17 mouse cellular contexts compared by ENCODE assay signal in genomic region chr19:5935691-5936090, GRCm38 (mm10). TPM values are rescaled to one million over a fixed set of nuclear protein-coding genes. Genes with fewer than 3 reads are reported as not detected.
DNase-seq lines count a peak whose midpoint lies in the region; ATAC-seq and TF ChIP-seq lines count a peak whose summit lies in the region.
"Had no signal": no experiment of that assay in that cellular context is flagged by ENCODE, and none has a peak within 500 bp of the region (broad histone marks: within the 10 kb centered on the region; RNA-seq: fewer than 3 reads in every experiment).

No protein-coding gene starts in this region.

- ATAC-seq in kidney, embryonic 14.5 days (ENCODE audit: low FRiP score, low TSS enrichment) = no peak
- ATAC-seq in heart, postnatal 0 days (ENCODE audit: insufficient read depth, low read depth) = no peak
- ATAC-seq in limb, embryonic 15.5 days (ENCODE audit: insufficient number of reproducible peaks, low FRiP score, low TSS enrichment, low read depth) = no peak
- ATAC-seq in neural tube, embryonic 15.5 days (ENCODE audit: low FRiP score) = no peak
- ATAC-seq: CD4-positive, CD25-positive, alpha-beta regulatory T cell, adult 4 months; Patski had no signal

- DNase-seq in kidney, adult 18-20 months = no peak
- DNase-seq in heart, embryonic 10.5 days (ENCODE audit: low spot score) = no peak
- DNase-seq in heart, postnatal 0 days (ENCODE audit: low spot score) = peak; percentile 53
- DNase-seq in cerebellum, postnatal 10 days = no peak
- DNase-seq in thymus, postnatal 10 days (ENCODE audit: low spot score in 2 of 2) = no peak
- DNase-seq: cerebellum, adult 11-12 months; layer of hippocampus, adult 9-11 months; liver, embryonic 13.5 days had no signal

- H3K27ac ChIP-seq in kidney, embryonic 14.5 days (ENCODE audit: low read depth, low read length) = peak overlapping the region; percentile 65; the same call in 1 of the 2 replicates
- H3K27ac ChIP-seq in heart, embryonic 10.5 days = peak overlapping the region; percentile 88
- H3K27ac ChIP-seq in heart, postnatal 0 days (ENCODE audit: low read depth) = peak overlapping the region; percentile 64
- peak overlapping the region; percentile 72; the same call in 1 of the 2 replicates for H3K27ac ChIP-seq in limb, embryonic 15.5 days
- no peak overlapping the region for H3K27ac ChIP-seq in neural tube, embryonic 15.5 days (replicated peaks)
- H3K27ac ChIP-seq: embryonic facial prominence, embryonic 13.5 days; liver, embryonic 13.5 days had no signal

- H3K4me3 ChIP-seq in kidney, embryonic 14.5 days (ENCODE audit: low read length) = no peak overlapping the region
- H3K4me3 ChIP-seq in heart, embryonic 10.5 days = 0 out of 2 replicates have a peak overlapping the region, but pooled peaks have one; percentile 22
- no peak overlapping the region for H3K4me3 ChIP-seq in heart, postnatal 0 days (ENCODE audit: low read depth, low read length)
- H3K4me3 ChIP-seq in limb, embryonic 15.5 days = no peak overlapping the region
- no peak overlapping the region for H3K4me3 ChIP-seq in neural tube, embryonic 15.5 days (replicated peaks)
- H3K4me3 ChIP-seq: embryonic facial prominence, embryonic 13.5 days; liver, embryonic 13.5 days had no signal

- H3K36me3 ChIP-seq in kidney, embryonic 14.5 days (ENCODE audit: control insufficient read depth, insufficient read depth, low read length) = peaks cover 8% of the 10 kb centered on the region; the same call in 1 of the 2 replicates
- H3K36me3 ChIP-seq in heart, embryonic 10.5 days = peaks cover 13% of the 10 kb centered on the region
- H3K36me3 ChIP-seq in heart, postnatal 0 days (replicated peaks; ENCODE audit: control insufficient read depth, insufficient read depth, low read length) = no peaks in the 10 kb centered on the region
- H3K36me3 ChIP-seq in limb, embryonic 15.5 days = peaks cover 7% of the 10 kb centered on the region
- H3K36me3 ChIP-seq in neural tube, embryonic 15.5 days = no peaks in the 10 kb centered on the region

- no peak overlapping the region for H3K4me2 ChIP-seq in kidney, embryonic 14.5 days (replicated peaks; ENCODE audit: low read depth, low read length)
- H3K4me2 ChIP-seq in heart, postnatal 0 days (ENCODE audit: low read depth, low read length) = no peak overlapping the region
- H3K4me2 ChIP-seq in limb, embryonic 15.5 days = no peak overlapping the region
- no peak overlapping the region for H3K4me2 ChIP-seq in neural tube, embryonic 15.5 days
- H3K4me2 ChIP-seq: embryonic facial prominence, embryonic 13.5 days; liver, embryonic 13.5 days had no signal

- no peak for TF ChIP-seq EP300 in heart, postnatal 0 days (IDR thresholded peaks at IDR 0.05; ENCODE audit: low read depth)

- no peaks in the 10 kb centered on the region for H3K27me3 ChIP-seq in kidney, embryonic 14.5 days (ENCODE audit: control insufficient read depth, insufficient read depth, low read length)
- H3K27me3 ChIP-seq in heart, embryonic 10.5 days (ENCODE audit: insufficient read depth, poor library complexity, severe bottlenecking) = no peaks in the 10 kb centered on the region
- H3K27me3 ChIP-seq in heart, postnatal 0 days (ENCODE audit: control insufficient read depth, insufficient read depth, low read length) = no peaks in the 10 kb centered on the region
- no peaks in the 10 kb centered on the region for H3K27me3 ChIP-seq in limb, embryonic 15.5 days
- no peaks in the 10 kb centered on the region for H3K27me3 ChIP-seq in neural tube, embryonic 15.5 days (replicated peaks)
- H3K27me3 ChIP-seq: embryonic facial prominence, embryonic 13.5 days; Patski had no signal

- no peaks in the 10 kb centered on the region for H3K9me3 ChIP-seq in kidney, embryonic 14.5 days (ENCODE audit: control insufficient read depth, low read length)
- no peaks in the 10 kb centered on the region for H3K9me3 ChIP-seq in heart, embryonic 10.5 days
- H3K9me3 ChIP-seq in heart, postnatal 0 days (replicated peaks; ENCODE audit: control insufficient read depth, low read length) = no peaks in the 10 kb centered on the region
- no peaks in the 10 kb centered on the region for H3K9me3 ChIP-seq in limb, embryonic 15.5 days
- no peaks in the 10 kb centered on the region for H3K9me3 ChIP-seq in neural tube, embryonic 15.5 days (replicated peaks)
- H3K9me3 ChIP-seq: embryonic facial prominence, embryonic 13.5 days; liver, embryonic 13.5 days had no signal

- WGBS in kidney, embryonic 14.5 days = 67% methylated on average over 5 of the region's 5 CpGs
- WGBS in heart, embryonic 10.5 days = 58% methylated on average over 5 of the region's 5 CpGs
- 47% methylated on average over 5 of the region's 5 CpGs for WGBS in heart, postnatal 0 days
- WGBS in limb, embryonic 15.5 days = 56% methylated on average over 5 of the region's 5 CpGs
- WGBS in neural tube, embryonic 15.5 days = 82% methylated on average over 5 of the region's 5 CpGs

- H3K4me1 ChIP-seq in kidney, embryonic 14.5 days (ENCODE audit: control insufficient read depth, insufficient read depth, low read length) = peaks cover 28% of the 10 kb centered on the region
- H3K4me1 ChIP-seq in heart, embryonic 10.5 days = peaks cover 37% of the 10 kb centered on the region
- H3K4me1 ChIP-seq in heart, postnatal 0 days (ENCODE audit: control insufficient read depth, insufficient read depth) = peaks cover 30% of the 10 kb centered on the region
- peaks cover 39% of the 10 kb centered on the region for H3K4me1 ChIP-seq in limb, embryonic 15.5 days
- H3K4me1 ChIP-seq in neural tube, embryonic 15.5 days = peaks cover 22% of the 10 kb centered on the region

- H3K9ac ChIP-seq in kidney, embryonic 14.5 days (ENCODE audit: low read depth, low read length) = peak overlapping the region; percentile 28; the same call in 1 of the 2 replicates
- no peak overlapping the region for H3K9ac ChIP-seq in heart, postnatal 0 days (replicated peaks; ENCODE audit: low read depth, low read length)
- no peak overlapping the region for H3K9ac ChIP-seq in limb, embryonic 15.5 days
- no peak overlapping the region for H3K9ac ChIP-seq in neural tube, embryonic 15.5 days (replicated peaks)
- H3K9ac ChIP-seq: embryonic facial prominence, embryonic 13.5 days; liver, embryonic 13.5 days had no signal

- no peak for TF ChIP-seq CTCF in heart, postnatal 0 days (IDR thresholded peaks at IDR 0.05; ENCODE audit: low read depth)

RNA-seq across cellular contexts. Expression of gene Cdc42ep2, which starts 11.1 kb away (rescaled TPM):
- 10.5 and 10.8 TPM in 2 replicates for polyA plus RNA-seq in kidney, embryonic 14.5 days (2014; fragmentation: Nextera tagmentation; extraction: Ambion mirVana)
- polyA plus RNA-seq in heart, embryonic 10.5 days (2016; fragmentation: Nextera tagmentation; extraction: Ambion mirVana) = 5.9 and 7.4 TPM in 2 replicates
- total RNA-seq in heart, postnatal 0 days (2014; rRNA removed; ENCODE audit: low replicate concordance) = 15.7 and 17.4 TPM in 2 replicates
- 8.8 and 9.5 TPM in 2 replicates for polyA plus RNA-seq in heart, postnatal 0 days (2015; fragmentation: Nextera tagmentation; extraction: Ambion mirVana)
- 9.2 and 12.6 TPM in 2 replicates for polyA plus RNA-seq in limb, embryonic 15.5 days (2015; fragmentation: Nextera tagmentation; extraction: Ambion mirVana)
- 19.3 and 20.9 TPM in 2 replicates for polyA plus RNA-seq in neural tube, embryonic 15.5 days (2015; fragmentation: Nextera tagmentation; extraction: Ambion mirVana)

RNA-seq across cellular contexts. Expression of gene Dpf2, which starts 22.9 kb away (rescaled TPM):
- polyA plus RNA-seq in kidney, embryonic 14.5 days (2014; fragmentation: Nextera tagmentation; extraction: Ambion mirVana) = 132 and 167 TPM in 2 replicates
- 134 and 150 TPM in 2 replicates for polyA plus RNA-seq in heart, embryonic 10.5 days (2016; fragmentation: Nextera tagmentation; extraction: Ambion mirVana)
- total RNA-seq in heart, postnatal 0 days (2014; rRNA removed; ENCODE audit: low replicate concordance) = 57.8 and 91.8 TPM in 2 replicates
- 60.5 and 61.4 TPM in 2 replicates for polyA plus RNA-seq in heart, postnatal 0 days (2015; fragmentation: Nextera tagmentation; extraction: Ambion mirVana)
- polyA plus RNA-seq in limb, embryonic 15.5 days (2015; fragmentation: Nextera tagmentation; extraction: Ambion mirVana) = 117 and 125 TPM in 2 replicates
- polyA plus RNA-seq in neural tube, embryonic 15.5 days (2015; fragmentation: Nextera tagmentation; extraction: Ambion mirVana) = 95.7 and 115 TPM in 2 replicates

RNA-seq across cellular contexts. Expression of gene Pola2, which starts 28.3 kb away (rescaled TPM):
- polyA plus RNA-seq in kidney, embryonic 14.5 days (2014; fragmentation: Nextera tagmentation; extraction: Ambion mirVana) = 74.2 and 95.3 TPM in 2 replicates
- 70.0 and 80.7 TPM in 2 replicates for polyA plus RNA-seq in heart, embryonic 10.5 days (2016; fragmentation: Nextera tagmentation; extraction: Ambion mirVana)
- total RNA-seq in heart, postnatal 0 days (2014; rRNA removed; ENCODE audit: low replicate concordance) = 44.7 and 64.3 TPM in 2 replicates
- 32.7 and 34.1 TPM in 2 replicates for polyA plus RNA-seq in heart, postnatal 0 days (2015; fragmentation: Nextera tagmentation; extraction: Ambion mirVana)
- polyA plus RNA-seq in limb, embryonic 15.5 days (2015; fragmentation: Nextera tagmentation; extraction: Ambion mirVana) = 56.9 and 61.0 TPM in 2 replicates
- polyA plus RNA-seq in neural tube, embryonic 15.5 days (2015; fragmentation: Nextera tagmentation; extraction: Ambion mirVana) = 19.9 and 34.3 TPM in 2 replicates

RNA-seq across cellular contexts. Expression of gene Tigd3, which starts 41.7 kb away (rescaled TPM):
- polyA plus RNA-seq in kidney, embryonic 14.5 days (2014; fragmentation: Nextera tagmentation; extraction: Ambion mirVana) = 2.9 and 4.0 TPM in 2 replicates
- polyA plus RNA-seq in heart, embryonic 10.5 days (2016; fragmentation: Nextera tagmentation; extraction: Ambion mirVana) = 2.4 and 2.9 TPM in 2 replicates
- total RNA-seq in heart, postnatal 0 days (2014; rRNA removed; ENCODE audit: low replicate concordance) = 0.81 and 3.3 TPM in 2 replicates
- polyA plus RNA-seq in heart, postnatal 0 days (2015; fragmentation: Nextera tagmentation; extraction: Ambion mirVana) = 0.85 and 0.91 TPM in 2 replicates
- polyA plus RNA-seq in limb, embryonic 15.5 days (2015; fragmentation: Nextera tagmentation; extraction: Ambion mirVana) = 3.1 TPM in 2 replicates
- 8.9 and 10.0 TPM in 2 replicates for polyA plus RNA-seq in neural tube, embryonic 15.5 days (2015; fragmentation: Nextera tagmentation; extraction: Ambion mirVana)

RNA-seq across cellular contexts. Expression of gene Slc22a20, which starts 50.3 kb away (rescaled TPM):
- polyA plus RNA-seq in kidney, embryonic 14.5 days (2014; fragmentation: Nextera tagmentation; extraction: Ambion mirVana) = not detected in 2 replicates
- polyA plus RNA-seq in heart, embryonic 10.5 days (2016; fragmentation: Nextera tagmentation; extraction: Ambion mirVana) = not detected in 2 replicates
- not detected in 2 replicates for total RNA-seq in heart, postnatal 0 days (2014; rRNA removed; ENCODE audit: low replicate concordance)
- not detected in 2 replicates for polyA plus RNA-seq in heart, postnatal 0 days (2015; fragmentation: Nextera tagmentation; extraction: Ambion mirVana)
- not detected in 2 replicates for polyA plus RNA-seq in limb, embryonic 15.5 days (2015; fragmentation: Nextera tagmentation; extraction: Ambion mirVana)
- polyA plus RNA-seq in neural tube, embryonic 15.5 days (2015; fragmentation: Nextera tagmentation; extraction: Ambion mirVana) = not detected in 2 replicates
- total RNA-seq: adrenal gland, postnatal 25 days; monocyte, adult 5-6 weeks had no signal
- polyA plus RNA-seq: CD4-positive, CD25-positive, alpha-beta regulatory T cell, adult 4 months; embryonic facial prominence, embryonic 13.5 days; hindbrain, embryonic 11.5 days; liver, embryonic 13.5 days; Patski had no signal
